Mouse (Mus musculus) embryonic facial prominence, embryonic 12.5 days (tissue): ENCODE measurements around the gene Gpr39. TPM values are rescaled to one million over a fixed set of nuclear protein-coding genes. Genes with fewer than 3 reads are reported as not detected.

Source experiments
- ATAC-seq: fragments of 200-750 bp; cut with Nextera tagmentation; 2 replicates; pipeline ENCODE4 v1.8.0; 2017; ENCODE audit not compliant: insufficient number of reproducible peaks, insufficient read depth, low FRiP score, low TSS enrichment
- H3K27ac ChIP-seq: fragments of 300-500 bp; sonication (generic); 2 replicates; pipeline ENCODE4 v1.5.1; 2016; ENCODE audit warnings: mild to moderate bottlenecking
- H3K27me3 ChIP-seq: fragments of 300-500 bp; sonication (generic); 2 replicates; pipeline ENCODE4 v1.6.1; 2016; ENCODE audit warnings: mild to moderate bottlenecking, moderate library complexity
- H3K36me3 ChIP-seq: fragments of 300-500 bp; sonication (generic); 2 replicates; pipeline ENCODE4 v1.6.1; 2016; ENCODE audit warnings: mild to moderate bottlenecking
- H3K4me1 ChIP-seq: fragments of 300-500 bp; sonication (generic); 2 replicates; pipeline ENCODE4 v1.6.1; 2016
- H3K4me2 ChIP-seq: fragments of 300-500 bp; sonication (generic); replicated peaks from 2 replicates; pipeline ENCODE4 v1.6.1; 2016; ENCODE audit warnings: mild to moderate bottlenecking, moderate library complexity
- H3K4me3 ChIP-seq: fragments of 300-500 bp; sonication (generic); 2 replicates; pipeline ENCODE4 v1.5.1; 2016; ENCODE audit warnings: mild to moderate bottlenecking
- H3K9ac ChIP-seq: fragments of 300-500 bp; sonication (generic); 2 replicates; pipeline ENCODE4 v1.6.1; 2016; ENCODE audit warnings: mild to moderate bottlenecking, moderate library complexity
- H3K9me3 ChIP-seq: fragments of 300-500 bp; sonication (generic); 2 replicates; pipeline ENCODE4 v1.6.1; 2016; ENCODE audit warnings: mild to moderate bottlenecking, moderate library complexity
- WGBS: fragments of 180-500 bp; shearing (Covaris S2); methylation state at CpG from one replicate; pipeline ENCODE4 v1.1.7; 2016; 5-methylcytosine and 5-hydroxymethylcytosine counted together
- polyA plus RNA-seq: library from polyadenylated mRNA; unstranded; fragments of >200 nt; fragmentation: Nextera tagmentation; extraction: Ambion mirVana; gene quantifications from 2 replicates; pipeline ENCODE4 v1.2.1, GENCODE M21; 2016

Gpr39 gene
- polyA plus RNA-seq, 1 experiment from 2014 or later: not detected

DNA sequence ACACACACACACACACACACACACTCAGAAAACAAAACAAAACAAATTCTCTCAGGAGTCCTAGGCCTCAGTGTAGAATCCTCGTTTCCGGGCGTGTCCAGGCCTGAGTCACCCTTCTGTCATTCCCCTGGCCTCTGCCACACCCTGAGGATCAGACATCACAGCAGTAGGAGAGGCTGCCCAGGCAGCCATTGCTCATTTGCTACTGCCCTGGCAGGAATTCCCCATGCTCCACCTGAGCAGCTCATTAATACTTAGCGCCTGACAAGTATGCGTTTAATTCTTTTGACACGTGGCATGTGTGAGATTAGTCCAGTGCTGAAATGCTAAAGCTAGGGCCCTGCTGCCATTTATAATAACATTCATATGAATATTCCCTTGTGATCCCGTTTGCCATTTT, 25.0 kb downstream of the Gpr39 start:
- ATAC-seq: no peak

DNA sequence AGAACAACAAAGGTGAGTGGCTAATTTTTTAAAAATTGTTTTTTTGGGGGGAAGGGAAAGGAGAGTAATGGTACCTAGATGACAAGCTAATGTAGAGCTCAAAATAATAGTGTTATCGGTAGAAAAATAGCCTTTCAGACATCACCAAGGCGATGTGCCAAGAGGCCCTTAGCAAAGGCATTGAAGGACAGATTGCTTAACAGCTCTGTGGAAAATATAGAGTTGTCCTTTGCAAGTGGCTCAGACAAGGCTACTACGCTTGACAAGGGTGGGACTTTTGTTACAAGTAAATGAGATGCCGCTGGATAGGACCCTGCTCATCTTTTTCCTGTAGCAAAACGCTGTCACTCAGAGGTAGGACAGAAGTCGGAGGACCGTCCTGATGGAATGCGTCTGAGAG, 25.5 kb downstream of the Gpr39 start:
- no peak for ATAC-seq
- no peak overlapping the region for H3K27ac ChIP-seq

More for the DNA sequence above, 25.0 kb downstream of the Gpr39 start:
- Histone ChIP-seq H3K36me3 (no peaks in the 10 kb centered on the region), H3K4me3 (no peak overlapping the region), H3K4me1 (no peaks in the 10 kb centered on the region), H3K9ac (no peak overlapping the region), H3K27me3 (no peaks in the 10 kb centered on the region), H3K9me3 (no peaks in the 10 kb centered on the region), H3K27ac (no peak overlapping the region), H3K4me2 (no peak overlapping the region)
- 83% methylated on average over 7 of the region's 7 CpGs for WGBS

DNA sequence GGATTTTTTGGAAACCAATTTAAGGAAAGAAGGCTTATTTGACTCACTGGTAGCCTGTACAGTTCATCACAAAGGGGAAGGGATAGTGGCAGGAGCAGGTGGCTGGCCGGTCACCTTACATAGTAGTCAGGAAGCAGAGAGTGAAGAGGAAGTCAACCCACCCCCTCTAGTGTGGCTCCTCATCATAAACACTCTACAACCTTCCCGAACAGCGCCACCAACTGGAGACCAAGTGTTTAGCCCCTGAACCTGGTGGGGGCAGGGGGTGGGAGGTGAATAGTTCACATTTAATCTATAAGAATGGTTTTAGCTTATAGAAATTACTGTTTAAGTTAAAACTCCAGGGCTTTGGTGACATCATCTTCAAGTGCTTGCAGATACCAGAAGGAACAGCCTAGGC, 28.6 kb downstream of the Gpr39 start:
- no peak overlapping the region for H3K4me2 ChIP-seq
- no peak for ATAC-seq
- no peaks in the 10 kb centered on the region for H3K36me3 ChIP-seq
- H3K27ac ChIP-seq: no peak overlapping the region
- no peaks in the 10 kb centered on the region for H3K9me3 ChIP-seq
- H3K9ac ChIP-seq: no peak overlapping the region
- H3K27me3 ChIP-seq: no peaks in the 10 kb centered on the region
- 80% methylated on average over 3 of the region's 3 CpGs for WGBS
- no peaks in the 10 kb centered on the region for H3K4me1 ChIP-seq
- H3K4me3 ChIP-seq: no peak overlapping the region

More for the DNA sequence above, 25.5 kb downstream of the Gpr39 start:
- Histone ChIP-seq H3K27me3 (no peaks in the 10 kb centered on the region), H3K9ac (no peak overlapping the region), H3K4me1 (no peaks in the 10 kb centered on the region), H3K36me3 (no peaks in the 10 kb centered on the region), H3K9me3 (no peaks in the 10 kb centered on the region), H3K4me3 (no peak overlapping the region), H3K4me2 (no peak overlapping the region)
- 83% methylated on average over 8 of the region's 8 CpGs for WGBS

DNA sequence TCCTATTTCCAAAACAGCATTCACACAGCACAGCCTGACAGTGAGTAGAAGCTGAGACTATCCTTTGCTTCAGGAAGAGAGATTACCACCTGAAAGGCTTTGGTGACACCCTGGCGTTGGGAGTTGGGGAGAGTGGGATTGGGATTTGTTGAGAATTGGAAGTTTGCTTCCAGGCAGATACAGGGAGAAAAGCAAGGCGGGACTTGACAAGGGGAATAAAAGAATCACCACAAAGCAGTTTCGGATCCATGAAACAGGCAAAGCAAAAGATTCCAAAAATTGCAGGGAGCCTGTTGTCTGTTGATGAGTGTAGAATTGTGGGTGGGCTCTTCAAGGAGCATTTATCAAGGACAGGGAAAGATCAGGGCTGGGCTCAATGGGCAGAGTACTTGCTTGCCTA, 38.5 kb downstream of the Gpr39 start:
- Histone ChIP-seq H3K4me2 (no peak overlapping the region), H3K36me3 (no peaks in the 10 kb centered on the region), H3K4me1 (no peaks in the 10 kb centered on the region), H3K4me3 (no peak overlapping the region), H3K27ac (no peak overlapping the region), H3K9me3 (no peaks in the 10 kb centered on the region), H3K9ac (no peak overlapping the region), H3K27me3 (no peaks in the 10 kb centered on the region)
- no peak for ATAC-seq
- 67% methylated on average over 3 of the region's 3 CpGs for WGBS

DNA sequence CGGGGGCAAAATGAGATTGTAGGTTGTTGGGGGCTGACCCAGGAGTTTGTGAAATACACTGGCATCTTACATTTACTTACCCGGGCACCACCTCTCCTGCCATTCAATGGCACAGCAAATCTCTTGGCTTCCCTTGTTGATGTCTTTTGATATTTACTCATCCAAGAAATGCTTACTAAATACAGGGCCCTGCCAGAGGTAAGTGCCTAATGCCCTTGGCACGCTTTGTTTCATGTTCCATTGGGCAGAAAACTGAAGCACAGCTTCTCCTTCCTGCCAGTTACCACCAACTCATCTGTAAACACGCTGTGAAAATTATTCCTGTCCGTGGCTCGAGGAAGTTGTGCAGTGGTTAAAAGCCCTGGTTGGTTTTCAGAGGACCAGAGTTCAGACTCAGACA, 39.4 kb downstream of the Gpr39 start:
- H3K4me2 ChIP-seq: no peak overlapping the region
- no peak overlapping the region for H3K9ac ChIP-seq
- H3K4me3 ChIP-seq: no peak overlapping the region
- ATAC-seq: no peak
- no peaks in the 10 kb centered on the region for H3K9me3 ChIP-seq
- 79% methylated on average over 6 of the region's 6 CpGs for WGBS
- H3K4me1 ChIP-seq: no peaks in the 10 kb centered on the region
- H3K36me3 ChIP-seq: no peaks in the 10 kb centered on the region
- H3K27ac ChIP-seq: no peak overlapping the region
- H3K27me3 ChIP-seq: no peaks in the 10 kb centered on the region

DNA sequence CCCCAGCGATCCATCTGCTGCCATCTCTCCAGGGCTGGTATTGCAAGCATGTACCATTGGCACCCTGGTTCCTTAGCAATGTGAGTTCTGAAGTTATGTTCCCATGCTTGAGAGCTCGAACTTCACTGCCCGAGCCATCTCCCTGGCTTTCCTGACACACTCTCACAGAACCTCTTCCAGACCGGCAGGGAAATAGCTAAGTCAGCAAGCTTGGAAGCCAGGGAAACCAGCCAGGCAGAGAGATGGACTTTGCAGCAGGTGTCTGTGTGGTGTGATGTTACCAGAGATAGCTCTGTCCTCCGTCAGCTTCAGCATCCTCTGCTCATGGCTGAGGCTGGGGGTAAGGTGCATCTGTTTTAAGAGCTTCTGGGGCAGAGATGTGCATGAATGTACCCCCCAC, 41.1 kb downstream of the Gpr39 start:
- no peak overlapping the region for H3K4me3 ChIP-seq
- H3K36me3 ChIP-seq: no peaks in the 10 kb centered on the region
- no peaks in the 10 kb centered on the region for H3K4me1 ChIP-seq
- H3K9me3 ChIP-seq: no peaks in the 10 kb centered on the region
- 84% methylated on average over 5 of the region's 5 CpGs for WGBS
- no peak overlapping the region for H3K4me2 ChIP-seq
- no peaks in the 10 kb centered on the region for H3K27me3 ChIP-seq
- H3K27ac ChIP-seq: no peak overlapping the region
- no peak for ATAC-seq
- H3K9ac ChIP-seq: no peak overlapping the region

DNA sequence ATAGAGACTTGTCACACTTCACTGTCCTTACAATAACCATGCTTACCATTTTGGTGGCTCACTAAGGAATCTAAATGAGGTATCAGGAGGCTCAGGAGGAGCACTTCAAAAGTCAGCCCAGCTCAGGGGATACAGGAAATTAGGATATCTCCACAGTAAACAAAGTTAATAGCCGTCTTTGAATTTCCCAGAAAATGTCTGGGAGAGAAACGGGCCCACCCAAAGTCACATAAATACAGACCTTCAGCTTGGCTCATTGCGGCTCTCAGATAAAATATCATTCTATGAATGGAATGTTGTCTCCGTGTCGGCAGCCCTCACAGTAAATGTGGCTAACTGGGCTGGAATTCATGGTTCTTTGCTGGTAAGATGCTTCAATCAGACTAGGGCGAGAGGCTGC, 42.3 kb downstream of the Gpr39 start:
- no peaks in the 10 kb centered on the region for H3K9me3 ChIP-seq
- H3K27ac ChIP-seq: no peak overlapping the region
- no peak for ATAC-seq
- no peaks in the 10 kb centered on the region for H3K36me3 ChIP-seq
- H3K4me2 ChIP-seq: no peak overlapping the region
- no peaks in the 10 kb centered on the region for H3K4me1 ChIP-seq
- H3K27me3 ChIP-seq: no peaks in the 10 kb centered on the region
- WGBS: 65% methylated on average over 6 of the region's 6 CpGs
- no peak overlapping the region for H3K9ac ChIP-seq
- H3K4me3 ChIP-seq: no peak overlapping the region

DNA sequence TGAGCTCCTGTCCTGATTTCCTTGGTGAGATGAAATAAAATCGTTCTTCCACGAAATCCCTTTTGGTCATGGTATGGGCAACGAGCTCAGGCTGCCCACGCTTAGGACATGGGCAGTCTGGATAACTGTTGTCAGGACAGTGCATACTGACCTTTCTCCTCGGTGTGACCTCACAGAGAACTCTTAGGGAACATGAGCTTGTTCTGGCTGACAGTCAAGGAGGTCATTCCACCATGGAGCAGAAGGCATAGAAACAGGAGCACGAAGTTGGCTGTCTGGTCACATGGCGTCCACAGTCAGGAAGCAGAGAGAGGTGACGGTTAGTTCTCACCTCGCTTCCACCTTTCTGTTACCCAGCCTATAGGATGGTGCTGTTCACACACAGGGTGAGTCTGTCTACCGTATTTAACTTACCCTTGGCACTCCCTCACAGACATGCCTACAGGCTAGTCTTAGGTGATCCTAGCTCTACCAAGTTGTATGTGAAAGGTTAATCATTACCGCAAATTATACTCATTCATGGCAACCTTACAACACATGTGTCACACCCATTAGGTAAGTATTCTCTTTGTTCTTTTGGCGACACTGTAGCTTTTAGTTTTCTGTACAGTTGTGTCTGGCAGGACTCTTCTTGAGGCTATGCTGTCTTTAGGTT, 44.4 kb downstream of the Gpr39 start:
- Histone ChIP-seq H3K36me3 (no peaks in the 10 kb centered on the region), H3K27me3 (no peaks in the 10 kb centered on the region), H3K4me2 (no peak overlapping the region), H3K4me3 (no peak overlapping the region), H3K9ac (no peak overlapping the region), H3K9me3 (no peaks in the 10 kb centered on the region), H3K4me1 (no peaks in the 10 kb centered on the region), H3K27ac (no peak overlapping the region)
- no peak for ATAC-seq
- WGBS: 90% methylated on average over 12 of the region's 12 CpGs

DNA sequence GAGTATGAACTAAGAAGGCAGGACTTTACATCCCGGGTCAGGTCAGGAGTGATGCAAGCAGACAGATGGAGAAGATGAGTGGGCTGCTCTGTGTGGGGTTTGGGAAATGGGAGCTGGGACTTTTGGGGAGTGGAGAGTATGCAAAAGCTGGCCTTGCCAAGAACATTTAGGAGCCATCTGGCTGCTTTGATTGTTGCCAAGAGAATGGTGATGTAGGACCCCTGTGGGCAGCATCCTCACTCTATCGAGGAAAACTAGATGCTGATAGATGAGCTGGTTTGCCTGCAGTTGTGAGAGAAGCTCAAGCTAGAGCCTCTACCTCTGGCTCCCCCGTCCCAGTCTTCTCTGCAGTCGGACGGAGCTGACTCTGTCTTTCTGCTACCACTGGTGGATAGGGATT, 47.5 kb downstream of the Gpr39 start:
- Histone ChIP-seq H3K36me3 (no peaks in the 10 kb centered on the region), H3K4me3 (no peak overlapping the region), H3K27me3 (no peaks in the 10 kb centered on the region), H3K4me2 (no peak overlapping the region), H3K9me3 (no peaks in the 10 kb centered on the region), H3K4me1 (no peaks in the 10 kb centered on the region), H3K9ac (no peak overlapping the region), H3K27ac (no peak overlapping the region)
- ATAC-seq: no peak
- 85% methylated on average over 5 of the region's 5 CpGs for WGBS

DNA sequence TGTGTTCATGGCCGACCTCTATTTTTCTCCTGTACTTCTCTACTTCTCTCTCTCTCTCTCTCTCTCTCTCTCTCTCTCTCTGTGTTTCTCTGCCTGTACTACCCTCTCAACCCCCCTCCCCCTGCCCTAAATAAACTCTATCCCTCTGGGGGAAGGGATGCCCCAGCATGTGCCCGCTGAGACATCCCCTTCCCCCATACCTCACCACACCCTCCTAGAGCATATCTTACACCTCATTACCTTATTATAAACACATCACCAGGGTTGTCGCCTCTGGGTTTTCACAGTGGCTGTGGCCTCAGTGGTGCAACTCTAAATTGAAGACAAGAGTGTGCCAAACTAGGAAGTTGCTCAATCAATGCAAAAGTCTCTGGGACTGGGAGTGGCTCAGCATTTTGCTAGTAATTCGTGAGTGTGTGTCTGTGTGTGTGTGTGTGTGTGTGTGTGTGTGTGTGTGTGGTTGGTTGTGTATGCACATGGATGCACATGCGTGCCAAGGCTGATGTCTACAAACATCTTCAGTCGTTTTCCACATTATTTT, 52.3 kb downstream of the Gpr39 start:
- ATAC-seq: no peak

DNA sequence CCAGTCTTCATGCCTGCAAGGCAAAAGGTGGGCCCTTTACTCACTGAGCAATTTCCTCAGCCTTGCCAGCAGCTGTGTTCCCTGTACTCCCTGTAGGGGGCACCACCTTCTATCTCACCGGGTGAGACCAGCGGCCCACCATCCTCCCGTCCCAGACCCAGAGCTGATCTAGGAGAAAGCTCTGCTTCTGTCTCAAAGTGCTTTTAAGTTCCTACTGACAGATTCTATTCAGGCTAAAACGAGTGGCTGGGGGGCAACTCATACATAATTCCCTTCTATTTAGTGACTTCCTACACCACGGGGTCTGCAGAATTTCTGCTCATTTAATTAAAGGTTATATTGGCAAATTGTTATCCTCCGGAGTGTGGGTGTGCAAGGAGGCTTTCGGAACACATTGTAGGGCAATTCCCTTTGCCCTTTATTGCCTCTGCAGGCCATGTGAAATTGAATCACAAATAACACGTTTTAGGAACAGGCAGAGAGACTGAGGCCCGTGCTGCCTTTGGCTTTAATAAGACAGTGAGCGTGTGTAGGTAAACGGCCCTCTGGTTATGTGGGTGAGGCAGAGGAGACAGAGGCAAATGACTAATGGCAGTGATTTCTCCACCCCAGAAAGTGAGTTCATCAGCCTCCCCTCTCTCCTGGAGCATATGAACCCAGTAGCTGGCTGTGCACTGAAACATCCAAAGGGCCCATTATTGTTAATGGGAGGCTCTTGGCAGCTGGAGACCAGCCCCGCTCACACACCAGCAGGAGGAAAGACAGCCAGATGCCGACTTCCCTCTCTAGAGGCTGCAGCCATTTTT, 53.1 kb downstream of the Gpr39 start:
- Histone ChIP-seq H3K4me1 (no peaks in the 10 kb centered on the region), H3K4me3 (no peak overlapping the region), H3K36me3 (no peaks in the 10 kb centered on the region), H3K27me3 (no peaks in the 10 kb centered on the region), H3K27ac (no peak overlapping the region), H3K9ac (no peak overlapping the region), H3K4me2 (no peak overlapping the region), H3K9me3 (no peaks in the 10 kb centered on the region)
- ATAC-seq: no peak
- WGBS: 55% methylated on average over 13 of the region's 13 CpGs

More for the DNA sequence above, 52.3 kb downstream of the Gpr39 start:
- WGBS: 74% methylated on average over 6 of the region's 6 CpGs
- Histone ChIP-seq H3K4me3 (no peak overlapping the region), H3K4me2 (no peak overlapping the region), H3K9ac (no peak overlapping the region), H3K27me3 (no peaks in the 10 kb centered on the region), H3K27ac (no peak overlapping the region), H3K36me3 (no peaks in the 10 kb centered on the region), H3K4me1 (no peaks in the 10 kb centered on the region), H3K9me3 (no peaks in the 10 kb centered on the region)

DNA sequence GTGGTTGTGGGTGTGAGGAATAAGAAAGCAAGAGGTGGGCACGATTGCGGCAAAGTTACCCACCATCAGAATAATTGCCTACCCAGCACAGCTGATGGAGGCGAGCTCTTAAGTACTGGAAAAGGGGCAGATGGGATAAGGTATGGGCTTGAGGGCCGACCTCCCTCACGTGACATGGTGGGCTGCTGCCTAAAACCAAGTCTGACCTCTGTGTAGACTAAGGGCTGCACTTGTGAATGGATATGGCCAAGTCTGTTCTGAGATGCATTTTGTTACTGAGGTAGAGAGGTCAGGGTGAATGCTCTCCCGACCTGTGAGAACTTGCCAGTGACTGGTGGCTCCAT, 53.7 kb downstream of the Gpr39 start:
- ATAC-seq: no peak
- no peak overlapping the region for H3K27ac ChIP-seq
- H3K9me3 ChIP-seq: no peaks in the 10 kb centered on the region
- no peak overlapping the region for H3K9ac ChIP-seq
- H3K4me1 ChIP-seq: no peaks in the 10 kb centered on the region
- 89% methylated on average over 6 of the region's 6 CpGs for WGBS
- no peak overlapping the region for H3K4me3 ChIP-seq
- no peaks in the 10 kb centered on the region for H3K36me3 ChIP-seq
- H3K4me2 ChIP-seq: no peak overlapping the region
- H3K27me3 ChIP-seq: no peaks in the 10 kb centered on the region
